Mouse (Mus musculus) small intestine, adult 2 months (tissue): ENCODE results near the gene Fndc3a.

ENCODE experiments used
- CTCF ChIP-seq: fragments of 200-500 bp; IDR thresholded peaks from 2 replicates; pipeline ENCODE4 v1.5.1; 2012; ENCODE audit warnings: low read depth, mild to moderate bottlenecking, control low read depth, inconsistent platforms, low read length, moderate library complexity, mixed read lengths; ENCODE audit not compliant: insufficient replicate concordance, insufficient read length; ENCODE audit errors: extremely low read depth
- POLR2A ChIP-seq: fragments of 200-500 bp; IDR thresholded peaks from 2 replicates; pipeline ENCODE4 v1.6.1; 2012; ENCODE audit warnings: low read depth, mild to moderate bottlenecking, control low read depth, inconsistent platforms, low read length, moderate library complexity

- TF ChIP-seq CTCF = no peak
- TF ChIP-seq POLR2A = no peak
These were observed 6.4 kb upstream of the Fndc3a start for GRCm38 (mm10) chr14:72716175-72716574.
